Comparison of ENCODE assay signal across 8 mouse cellular contexts in genomic region chr3:154723198-154723597, GRCm38 (mm10). TPM values are rescaled to one million over a fixed set of nuclear protein-coding genes. Genes with fewer than 3 reads are reported as not detected.
A peak's percentile ranks its signal among the peaks of the same experiment; 100 is the strongest.
DNase-seq lines count a peak whose midpoint lies in the region; ATAC-seq and TF ChIP-seq lines count a peak whose summit lies in the region.

No protein-coding gene starts in this region.

- no peak overlapping the region for H3K4me2 ChIP-seq in forebrain, embryonic 14.5 days (ENCODE audit: low read length)

- peak; percentile 63 to 68 for DNase-seq in heart, adult 18-20 months
- DNase-seq in heart, embryonic 10.5 days (ENCODE audit: low spot score) = no peak
- DNase-seq in Patski (ENCODE audit: low read depth, low spot score) = peak; percentile 17
- DNase-seq in cerebellum, postnatal 10 days = peak; percentile 83
- DNase-seq in large intestine, adult 2 months (ENCODE audit: low read depth, low spot score) = peak; percentile 82
- DNase-seq in forebrain, embryonic 14.5 days (ENCODE audit: low spot score) = no peak

- H3K4me1 ChIP-seq in heart, embryonic 10.5 days = no peaks in the 10 kb centered on the region
- no peaks in the 10 kb centered on the region for H3K4me1 ChIP-seq in forebrain, embryonic 14.5 days (ENCODE audit: control insufficient read depth, insufficient read depth, low read length)

- POLR2A ChIA-PET in Patski (lab: Charles Lee) = no interaction called here

- no peaks in the 10 kb centered on the region for H3K9me3 ChIP-seq in heart, embryonic 10.5 days
- H3K9me3 ChIP-seq in forebrain, embryonic 14.5 days (replicated peaks; ENCODE audit: control insufficient read depth, low read length) = no peaks in the 10 kb centered on the region

- no peak for TF ChIP-seq CTCF in Patski (IDR thresholded peaks at IDR 0.05)

- no peak overlapping the region for H3K27ac ChIP-seq in heart, embryonic 10.5 days
- H3K27ac ChIP-seq in forebrain, embryonic 14.5 days (ENCODE audit: low read depth, low read length) = no peak overlapping the region

- 72% methylated on average over 7 of the region's 7 CpGs for WGBS in heart, embryonic 10.5 days
- WGBS in large intestine, adult 2 months = 17% methylated on average over 7 of the region's 7 CpGs
- WGBS in forebrain, embryonic 14.5 days = 76% methylated on average over 7 of the region's 7 CpGs

- CTCF ChIA-PET in Patski (lab: Charles Lee) = interaction anchor here (0.8 to 2.2 kb wide), 4 partner anchors 12 to 34 kb away, joined by 3 to 8 read pairs (median 3); no protein-coding TSS in a partner anchor

- in situ Hi-C loops in Patski (cut with MboI; ENCODE audit: low pct_unique_long_range_greater_than_20kb) = no loop called here

- H3K4me3 ChIP-seq in heart, embryonic 10.5 days = no peak overlapping the region
- H3K4me3 ChIP-seq in forebrain, embryonic 14.5 days (ENCODE audit: low read depth, low read length) = no peak overlapping the region

- no peaks in the 10 kb centered on the region for H3K36me3 ChIP-seq in heart, embryonic 10.5 days
- no peaks in the 10 kb centered on the region for H3K36me3 ChIP-seq in forebrain, embryonic 14.5 days (ENCODE audit: control insufficient read depth, insufficient read depth, low read length)

- H3K27me3 ChIP-seq in heart, embryonic 10.5 days (ENCODE audit: insufficient read depth, poor library complexity, severe bottlenecking) = no peaks in the 10 kb centered on the region
- peaks cover 10% of the 10 kb centered on the region for H3K27me3 ChIP-seq in Patski
- no peaks in the 10 kb centered on the region for H3K27me3 ChIP-seq in forebrain, embryonic 14.5 days (replicated peaks; ENCODE audit: control insufficient read depth, insufficient read depth, low read length)

- peak; percentile 48 for ATAC-seq in Patski
- no peak for ATAC-seq in CD4-positive, CD25-positive, alpha-beta regulatory T cell, adult 4 months
- no peak for ATAC-seq in granulocyte monocyte progenitor cell, adult 5-6 weeks (replicated peaks; ENCODE audit: poor library complexity, severe bottlenecking)
- ATAC-seq in forebrain, embryonic 14.5 days = no peak

- H3K9ac ChIP-seq in forebrain, embryonic 14.5 days (ENCODE audit: low read length) = no peak overlapping the region

RNA-seq across cellular contexts. Expression of gene Erich3, which starts 59.5 kb away (rescaled TPM):
- under 1 TPM; 0.07 to 0.39 TPM for total RNA-seq in heart, adult 18-20 months (2021)
- 0.10 and 0.13 TPM in 2 replicates for polyA plus RNA-seq in heart, embryonic 10.5 days (2016; fragmentation: Nextera tagmentation; extraction: Ambion mirVana)
- polyA plus RNA-seq in Patski (2021) = 0.04 TPM
- 0.05 TPM in 1 of 2 replicates, not detected in the other for polyA plus RNA-seq in large intestine, adult 2 months (2012; rRNA removed)
- not detected for polyA plus RNA-seq in CD4-positive, CD25-positive, alpha-beta regulatory T cell, adult 4 months (2017; shearing (Covaris generic))
- total RNA-seq in granulocyte monocyte progenitor cell, adult 5-6 weeks (2014; fragmentation: Nextera tagmentation) = not detected in 2 replicates
- not detected in 2 replicates for total RNA-seq in granulocyte monocyte progenitor cell, adult 5-6 weeks (2017)
- polyA plus RNA-seq in forebrain, embryonic 14.5 days (2014; fragmentation: Nextera tagmentation; extraction: Ambion mirVana) = 0.98 and 1.1 TPM in 2 replicates

Comparison
In these comparisons a context has a peak if more than half of its experiments do, and no peak if none do; other contexts are left out.
1. DNase-seq: peak in heart, adult 18-20 months (2 of 2), Patski (single experiment), cerebellum, postnatal 10 days (2 of 2) and large intestine, adult 2 months (single experiment); none in heart, embryonic 10.5 days (single experiment) and forebrain, embryonic 14.5 days (single experiment).